Mouse (Mus musculus) CH12.LX (cell line): Measurements from ENCODE around the gene Gm20388. TPM values are rescaled to one million over a fixed set of nuclear protein-coding genes. Genes with fewer than 3 reads are reported as not detected.

Source experiments
- DNase-seq: peaks from one replicate; pipeline ENCODE4 v3.0.0-alpha.2; 2013; ENCODE audit errors: extremely low read depth
- H3K27ac ChIP-seq: 2 replicates; pipeline ENCODE4 v1.5.1; 2012; ENCODE audit warnings: low read depth, mild to moderate bottlenecking, control low read depth, moderate library complexity; ENCODE audit not compliant: insufficient read depth
- H3K27me3 ChIP-seq: replicated peaks from 2 replicates; pipeline ENCODE3; 2012; ENCODE audit warnings: inconsistent platforms
- H3K36me3 ChIP-seq, 2 experiments: replicated peaks in 1 of 2; 2 replicates each; pipeline versions ENCODE3 to v1.6.1; 2012; ENCODE audit warnings: inconsistent platforms in 1 of 2, low read length in 1 of 2, mild to moderate bottlenecking in 1 of 2, mixed read lengths in 1 of 2, moderate library complexity in 1 of 2; ENCODE audit not compliant: control insufficient read depth in 1 of 2, insufficient read depth in 1 of 2
- H3K4me1 ChIP-seq, 2 experiments: 2 replicates each; pipeline ENCODE4 v1.6.1; 2012; ENCODE audit warnings: inconsistent platforms in 1 of 2, moderate library complexity in 1 of 2; ENCODE audit not compliant: insufficient read depth in 2 of 2, control insufficient read depth in 1 of 2
- H3K4me2 ChIP-seq: 2 replicates; pipeline ENCODE4 v1.6.1; 2012; ENCODE audit warnings: low read depth, mild to moderate bottlenecking, control low read depth; ENCODE audit not compliant: poor library complexity, insufficient read depth, severe bottlenecking
- H3K4me3 ChIP-seq, 3 experiments: fragments of 150-350 bp in 1 of 3; sonication (generic) in 1 of 3; replicated peaks in 1 of 3; 2 replicates each; pipeline versions ENCODE3 to v1.5.1; 2011 to 2012; ENCODE audit warnings: low read depth in 2 of 3, low read length in 2 of 3, mild to moderate bottlenecking in 2 of 3, moderate library complexity in 2 of 3, control low read depth in 1 of 3, improper control_type of control experiment in 1 of 3, inconsistent platforms in 1 of 3, mixed read lengths in 1 of 3; ENCODE audit not compliant: poor library complexity in 1 of 3
- H3K79me2 ChIP-seq: replicated peaks from 2 replicates; pipeline ENCODE4 v1.6.1; 2012; ENCODE audit warnings: mild to moderate bottlenecking, moderate library complexity; ENCODE audit not compliant: control insufficient read depth, poor library complexity, insufficient read depth, severe bottlenecking; ENCODE audit errors: extremely low read depth
- H3K9ac ChIP-seq: 2 replicates; pipeline ENCODE4 v1.6.1; 2012; ENCODE audit warnings: low read depth, mild to moderate bottlenecking, control low read depth, moderate library complexity; ENCODE audit not compliant: insufficient read depth
- H3K9me3 ChIP-seq: replicated peaks from 2 replicates; pipeline ENCODE3; 2012; ENCODE audit warnings: low read length, inconsistent platforms, mixed read lengths
- CHD2 ChIP-seq: IDR thresholded peaks from 2 replicates; pipeline ENCODE4 v1.6.1; 2011; ENCODE audit warnings: low read length, improper control_type of control experiment
- CTCF ChIP-seq, 2 experiments: IDR thresholded peaks in 1 of 2; conservative IDR thresholded peaks in 1 of 2; 2 replicates each; pipeline ENCODE4 v1.5.1; 2011 to 2012; ENCODE audit warnings: low read depth in 2 of 2, low read length in 2 of 2, improper control_type of control experiment in 1 of 2, inconsistent platforms in 1 of 2, mild to moderate bottlenecking in 1 of 2, moderate library complexity in 1 of 2
- IRF4 ChIP-seq: IDR thresholded peaks from 2 replicates; pipeline ENCODE4 v1.6.1; 2014; ENCODE audit warnings: low read depth, mild to moderate bottlenecking, inconsistent platforms, low read length, improper control_type of control experiment
- MAZ ChIP-seq: IDR thresholded peaks from 2 replicates; pipeline ENCODE4 v1.6.1; 2012; ENCODE audit warnings: low read depth, mild to moderate bottlenecking, inconsistent platforms, low read length, improper control_type of control experiment, moderate library complexity
- MYC ChIP-seq: IDR thresholded peaks from 2 replicates; pipeline ENCODE4 v1.6.1; 2011; ENCODE audit warnings: low read depth, mild to moderate bottlenecking, improper control_type of control experiment, low read length
- PAX5 ChIP-seq: IDR thresholded peaks from 2 replicates; pipeline ENCODE4 v1.6.1; 2012; ENCODE audit warnings: low read length, inconsistent platforms, mixed read lengths
- POLR2A ChIP-seq: IDR thresholded peaks from 2 replicates; pipeline ENCODE4 v1.6.1; 2011; ENCODE audit warnings: low read depth, mild to moderate bottlenecking, improper control_type of control experiment, low read length
- RCOR1 ChIP-seq: conservative IDR thresholded peaks from 2 replicates; pipeline ENCODE4 v1.6.1; 2012; ENCODE audit warnings: low read depth, mild to moderate bottlenecking, inconsistent platforms, low read length, improper control_type of control experiment
- TCF12 ChIP-seq: IDR thresholded peaks from 2 replicates; pipeline ENCODE4 v1.6.1; 2014; ENCODE audit warnings: low read depth, mild to moderate bottlenecking, inconsistent platforms, low read length, improper control_type of control experiment
- USF1 ChIP-seq: IDR thresholded peaks from 2 replicates; pipeline ENCODE4 v1.6.1; 2014; ENCODE audit warnings: low read depth, mild to moderate bottlenecking, inconsistent platforms, low read length, improper control_type of control experiment
- dilution Hi-C: fragments of 300-500 bp; cut with MboI; formaldehyde crosslinking; loops from 2 replicates; pipeline ENCODE4 v1.14.3; 2020; ENCODE audit warnings: low sequenced_read_pairs; ENCODE audit not compliant: extremely low pct_unique_long_range_greater_than_20kb, extremely low pct_ligation_motif_present
- in situ Hi-C: fragments of 300-500 bp; cut with MboI; formaldehyde crosslinking; loops from 3 replicates; pipeline ENCODE4 v1.14.3; 2019; ENCODE audit warnings: low sequenced_read_pairs, low pct_ligation_motif_present, low pct_unique_long_range_greater_than_20kb, mixed read lengths
- polyA plus RNA-seq: library from polyadenylated mRNA; unstranded; fragments of >175 nt; gene quantifications from 2 replicates; pipeline ENCODE4 v1.2.1, GENCODE M21; 2012; ENCODE audit warnings: low read depth; ENCODE audit not compliant: insufficient read length
- total RNA-seq, 2 experiments: library from RNA; depleted of rRNA; stranded (reverse); fragments of 300-350 nt in 1 of 2; fragments of >200 nt in 1 of 2; gene quantifications; 2 replicates each; pipeline ENCODE4 v1.2.3; 2012 to 2014

The Gm20388 gene
- total and polyA plus RNA-seq, 3 experiments = 14.8 to 26.3 (median 22.2) TPM

- no peak for DNase-seq
- in situ Hi-C loops (no loop called here), dilution Hi-C loops (no loop called here)
- H3K4me2 ChIP-seq = no peak overlapping the region
- H3K79me2 ChIP-seq = no peaks in the 10 kb centered on the region
- peaks cover 20% of the 10 kb centered on the region for H3K27me3 ChIP-seq
- no peaks in the 10 kb centered on the region for H3K36me3 ChIP-seq
- no peak overlapping the region for H3K4me3 ChIP-seq
- peaks cover 6% of the 10 kb centered on the region for H3K9me3 ChIP-seq
- 0 out of 4 replicates have a peak, but pooled peaks cover 0 to 7% of the 10 kb centered on the region in 2 experiments for H3K4me1 ChIP-seq
- no peak overlapping the region for H3K27ac ChIP-seq
- TF ChIP-seq RCOR1 = no peak
- no peak for TF ChIP-seq IRF4
- no peak for TF ChIP-seq TCF12
- TF ChIP-seq PAX5 = no peak
- no peak for TF ChIP-seq CTCF (conservative IDR thresholded peaks at IDR 0.05 in 1 of 2, IDR thresholded peaks at IDR 0.05 in 1 of 2; ENCODE audit: low read depth in 2 of 2, low read length in 2 of 2)
- TF ChIP-seq MYC = no peak
- TF ChIP-seq MAZ = no peak
- TF ChIP-seq CHD2 = no peak
- no peak for TF ChIP-seq USF1
- TF ChIP-seq POLR2A = no peak
- H3K9ac ChIP-seq = no peak overlapping the region
These were observed 4484.3 kb downstream of the Gm20388 start for GRCm38 (mm10) chr8:124394951-124395350.

Other genes with a start within 250 kb of the Gm20388 start
- gene Wfdc1, start 244.5 kb upstream of the Gm20388 start, total RNA-seq (2012; rRNA removed) = not detected in 2 replicates
- gene Wfdc1, start 244.5 kb upstream of the Gm20388 start, total RNA-seq (2014; rRNA removed) = not detected in 2 replicates
- not detected in 2 replicates for gene Wfdc1, start 244.5 kb upstream of the Gm20388 start, polyA plus RNA-seq
- gene Atp2c2, start 210.8 kb upstream of the Gm20388 start, total RNA-seq (2012; rRNA removed) = not detected in 2 replicates
- gene Atp2c2, start 210.8 kb upstream of the Gm20388 start, total RNA-seq (2014; rRNA removed) = not detected in 2 replicates
- gene Atp2c2, start 210.8 kb upstream of the Gm20388 start, polyA plus RNA-seq = not detected in 2 replicates
- 7.8 and 10.4 TPM in 2 replicates for gene Tldc1, start 132.4 kb upstream of the Gm20388 start, total RNA-seq (2012; rRNA removed)
- 5.8 and 7.7 TPM in 2 replicates for gene Tldc1, start 132.4 kb upstream of the Gm20388 start, total RNA-seq (2014; rRNA removed)
- gene Tldc1, start 132.4 kb upstream of the Gm20388 start, polyA plus RNA-seq = 3.8 and 8.1 TPM in 2 replicates
- gene Cotl1, start 70.3 kb upstream of the Gm20388 start, total RNA-seq (2012; rRNA removed) = 59.6 and 69.1 TPM in 2 replicates
- gene Cotl1, start 70.3 kb upstream of the Gm20388 start, total RNA-seq (2014; rRNA removed) = 135 and 139 TPM in 2 replicates
- 349 and 375 TPM in 2 replicates for gene Cotl1, start 70.3 kb upstream of the Gm20388 start, polyA plus RNA-seq
- 5.2 and 7.9 TPM in 2 replicates for gene Klhl36, start 48.6 kb upstream of the Gm20388 start, total RNA-seq (2012; rRNA removed)
- gene Klhl36, start 48.6 kb upstream of the Gm20388 start, total RNA-seq (2014; rRNA removed) = 3.0 and 3.4 TPM in 2 replicates
- 3.1 and 3.8 TPM in 2 replicates for gene Klhl36, start 48.6 kb upstream of the Gm20388 start, polyA plus RNA-seq
- 152 and 167 TPM in 2 replicates for gene Usp10, start 481 bp upstream of the Gm20388 start, total RNA-seq (2012; rRNA removed)
- gene Usp10, start 481 bp upstream of the Gm20388 start, total RNA-seq (2014; rRNA removed) = 72.3 and 80.0 TPM in 2 replicates
- gene Usp10, start 481 bp upstream of the Gm20388 start, polyA plus RNA-seq = 125 and 161 TPM in 2 replicates
- 0.04 TPM in 1 of 2 replicates, not detected in the other for gene Crispld2, start 81.6 kb downstream of the Gm20388 start, total RNA-seq (2012; rRNA removed)
- not detected in 2 replicates for gene Crispld2, start 81.6 kb downstream of the Gm20388 start, total RNA-seq (2014; rRNA removed)
- gene Crispld2, start 81.6 kb downstream of the Gm20388 start, polyA plus RNA-seq = not detected in 2 replicates
- 26.3 and 30.9 TPM in 2 replicates for gene Zdhhc7, start 190.6 kb downstream of the Gm20388 start, total RNA-seq (2012; rRNA removed)
- 18.3 and 18.5 TPM in 2 replicates for gene Zdhhc7, start 190.6 kb downstream of the Gm20388 start, total RNA-seq (2014; rRNA removed)
- 22.7 and 23.7 TPM in 2 replicates for gene Zdhhc7, start 190.6 kb downstream of the Gm20388 start, polyA plus RNA-seq
- 0.13 and 0.17 TPM in 2 replicates for gene 6430548M08Rik, start 203.3 kb downstream of the Gm20388 start, total RNA-seq (2012; rRNA removed)
- not detected in 2 replicates for gene 6430548M08Rik, start 203.3 kb downstream of the Gm20388 start, total RNA-seq (2014; rRNA removed)
- gene 6430548M08Rik, start 203.3 kb downstream of the Gm20388 start, polyA plus RNA-seq = not detected in 2 replicates